Mouse (Mus musculus): ENCODE measurements around the gene Olfr1157.

DNA sequence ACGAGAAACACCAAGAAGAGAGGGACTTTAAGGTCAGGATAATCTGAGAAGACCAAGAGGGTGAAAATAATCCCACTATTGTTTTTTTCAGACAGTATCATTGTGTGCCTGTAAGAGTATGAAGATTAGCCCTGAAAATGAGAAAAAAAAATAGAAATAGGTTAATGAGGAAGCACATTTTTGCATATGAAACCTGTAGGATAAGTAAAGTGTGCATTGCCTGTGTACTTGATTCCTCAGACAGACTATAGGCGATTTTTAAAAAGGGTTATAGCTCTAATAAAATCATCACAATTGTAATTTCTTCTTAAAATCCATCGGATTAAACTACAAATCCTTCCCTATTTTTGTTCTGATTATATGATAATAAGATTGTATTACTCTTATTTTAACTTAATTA, 6.5 kb upstream of the Olfr1157 start, which contains the start of gene Olfr74:
- TF ChIP-seq ZNF384 (IDR thresholded peaks at IDR 0.05; ENCODE audit: low read depth, low read length) (no peak), MAFK (IDR thresholded peaks at IDR 0.05; ENCODE audit: insufficient read depth, low read depth, low read length) (no peak), HCFC1 (IDR thresholded peaks at IDR 0.05; ENCODE audit: borderline replicate concordance, insufficient read depth, low read length) (no peak), ZC3H11A (IDR thresholded peaks at IDR 0.05; ENCODE audit: borderline replicate concordance, low read depth, low read length) (no peak)

Data from ES-E14 (cell line).